Mouse (Mus musculus) large intestine, adult 2 months (tissue): ENCODE data around the gene Spryd4. TPM values are rescaled to one million over a fixed set of nuclear protein-coding genes. Genes with fewer than 3 reads are reported as not detected.
"Not testable (repeated sequence)": the region's sequence is repeated elsewhere in the genome, so short reads cannot be mapped to it uniquely, and the experiment has no call there.

Experiments
- DNase-seq: peaks from one replicate; pipeline ENCODE4 v3.0.0-alpha.2; 2012; ENCODE audit warnings: low read depth, low spot score
- WGBS: fragments of 180-500 bp; shearing (Covaris S2); methylation state at CpG from one replicate; pipeline ENCODE4 v1.1.7; 2018; 5-methylcytosine and 5-hydroxymethylcytosine counted together
- polyA plus RNA-seq: library from polyadenylated mRNA; depleted of rRNA; stranded (reverse); fragments of >200 nt; gene quantifications from 2 replicates; pipeline ENCODE4 v1.2.3, GENCODE M21; 2012

Spryd4 gene
- polyA plus RNA-seq, 1 experiment, result 20.9 TPM

DNA sequence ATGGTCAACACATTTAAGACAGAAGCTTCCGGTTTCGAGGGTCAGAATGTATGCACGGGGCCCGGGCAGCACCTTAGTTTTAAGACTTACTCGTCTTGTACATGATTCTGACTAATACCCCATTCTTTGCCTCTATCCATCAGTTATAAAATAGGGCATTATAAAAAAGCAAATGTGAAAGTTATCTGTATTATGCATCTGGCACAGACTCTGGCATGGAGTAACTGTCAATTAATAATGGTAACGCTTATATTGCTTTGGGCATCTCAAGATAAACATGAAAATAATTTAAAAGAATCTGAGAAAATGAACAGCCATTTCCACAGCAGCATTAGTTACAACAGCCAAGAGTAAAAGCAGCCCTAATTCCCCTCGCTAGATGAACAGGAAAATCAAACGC, 16.4 kb upstream of the Spryd4 start:
- 86% methylated on average over 8 of the region's 8 CpGs for WGBS
- DNase-seq, result no peak

DNA sequence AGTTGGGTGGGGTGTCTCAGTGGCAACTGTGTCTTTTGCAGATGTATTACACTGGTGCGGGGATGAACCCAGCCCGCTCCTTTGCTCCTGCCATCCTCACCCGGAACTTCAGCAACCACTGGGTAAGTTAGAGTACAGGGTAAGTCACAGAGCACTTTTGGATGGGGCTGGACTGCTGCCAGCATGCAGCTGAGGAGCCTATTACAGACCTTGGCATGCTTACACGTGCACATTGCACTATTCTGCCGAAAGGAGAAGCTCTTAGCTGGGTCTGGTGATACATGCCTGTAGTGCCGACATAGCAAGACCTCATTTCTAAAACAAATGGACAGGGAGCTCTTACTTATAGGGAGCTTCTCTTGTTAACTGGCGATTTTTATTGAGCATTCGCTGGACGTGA, 16.0 kb upstream of the Spryd4 start:
- WGBS, result 68% methylated on average over 9 of the region's 9 CpGs
- no peak for DNase-seq

DNA sequence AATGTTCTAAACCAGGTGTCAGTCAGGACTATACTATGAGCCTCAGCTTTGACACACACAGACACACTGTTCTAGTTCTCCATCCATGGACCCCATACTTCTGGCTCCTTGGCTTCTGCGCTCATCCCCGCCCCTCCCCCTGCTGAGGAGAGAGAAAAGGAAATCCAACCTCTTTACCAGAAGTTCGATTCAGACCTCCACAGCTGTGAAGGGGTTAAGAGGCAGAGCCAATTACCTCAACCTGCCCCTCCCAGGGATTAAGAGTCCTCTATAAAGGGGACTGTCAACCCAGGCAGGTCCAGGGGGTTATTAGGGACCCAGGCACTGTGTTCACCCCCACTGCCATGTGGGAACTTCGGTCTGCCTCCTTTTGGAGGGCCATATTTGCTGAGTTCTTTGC, 13.9 kb upstream of the Spryd4 start, which contains the start of gene Mip:
Gene Mip (plus strand): TSS at position 301 of the 400 bp plus-strand sequence.
- WGBS, result 57% methylated on average over 4 of the region's 4 CpGs
- DNase-seq, result no peak

DNA sequence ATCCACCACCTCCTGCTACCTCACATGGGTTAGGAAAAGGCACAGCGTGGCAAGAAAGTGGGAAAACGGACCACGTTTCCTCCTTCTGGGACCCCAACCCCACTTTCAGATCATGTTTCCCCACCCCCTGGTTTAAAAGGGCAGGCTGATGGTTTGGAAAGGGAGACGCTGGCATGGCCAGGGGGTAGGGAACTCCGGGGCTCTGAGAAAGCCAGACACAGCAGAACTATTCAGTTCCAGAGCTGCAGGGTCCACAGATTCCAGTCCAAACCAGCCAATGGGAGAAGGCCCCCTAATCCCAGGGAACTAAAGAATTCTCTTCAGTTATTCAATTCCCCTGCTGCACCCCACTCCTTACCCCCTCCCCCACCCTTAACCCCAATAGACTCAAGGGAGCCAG, 13.5 kb upstream of the Spryd4 start:
- no peak for DNase-seq
- 62% methylated on average over 5 of the region's 5 CpGs for WGBS

DNA sequence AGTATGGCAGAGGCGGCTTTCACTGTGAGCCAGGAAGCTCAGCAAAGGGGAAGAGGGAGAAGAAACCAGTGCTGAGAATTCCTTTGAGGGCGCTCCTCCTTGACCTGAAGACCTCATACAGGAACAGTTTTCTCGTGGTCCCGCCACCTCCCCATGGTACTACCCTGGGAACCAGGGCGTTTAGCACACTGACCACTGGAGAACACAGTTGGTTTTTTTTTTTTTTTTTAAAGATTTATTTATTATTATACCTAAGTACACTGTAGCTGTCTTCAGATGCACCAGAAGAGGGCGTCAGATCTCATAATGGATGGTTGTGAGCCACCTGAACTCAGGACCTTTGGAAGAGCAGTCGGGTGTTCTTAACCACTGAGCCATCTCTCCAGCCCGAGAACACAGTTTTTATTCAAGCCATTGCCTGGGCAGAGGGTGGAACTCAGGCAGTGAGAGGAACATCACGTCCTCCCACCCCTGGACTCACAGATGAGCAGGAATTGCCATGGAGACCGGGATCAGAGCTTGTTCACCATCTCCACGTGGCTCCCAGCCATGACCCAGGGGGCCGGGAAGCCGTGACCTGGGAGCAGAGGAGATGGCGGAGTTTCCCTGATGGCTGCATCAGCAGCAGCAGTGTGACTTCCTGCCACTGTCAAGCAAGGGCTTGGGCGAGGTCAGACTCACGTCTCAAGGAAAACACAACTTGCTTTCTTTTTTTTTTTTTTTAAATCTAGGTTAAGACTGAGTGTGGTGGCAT, 10.1 kb upstream of the Spryd4 start:
- WGBS, result 63% methylated on average over 16 of the region's 16 CpGs
- DNase-seq, result no peak

DNA sequence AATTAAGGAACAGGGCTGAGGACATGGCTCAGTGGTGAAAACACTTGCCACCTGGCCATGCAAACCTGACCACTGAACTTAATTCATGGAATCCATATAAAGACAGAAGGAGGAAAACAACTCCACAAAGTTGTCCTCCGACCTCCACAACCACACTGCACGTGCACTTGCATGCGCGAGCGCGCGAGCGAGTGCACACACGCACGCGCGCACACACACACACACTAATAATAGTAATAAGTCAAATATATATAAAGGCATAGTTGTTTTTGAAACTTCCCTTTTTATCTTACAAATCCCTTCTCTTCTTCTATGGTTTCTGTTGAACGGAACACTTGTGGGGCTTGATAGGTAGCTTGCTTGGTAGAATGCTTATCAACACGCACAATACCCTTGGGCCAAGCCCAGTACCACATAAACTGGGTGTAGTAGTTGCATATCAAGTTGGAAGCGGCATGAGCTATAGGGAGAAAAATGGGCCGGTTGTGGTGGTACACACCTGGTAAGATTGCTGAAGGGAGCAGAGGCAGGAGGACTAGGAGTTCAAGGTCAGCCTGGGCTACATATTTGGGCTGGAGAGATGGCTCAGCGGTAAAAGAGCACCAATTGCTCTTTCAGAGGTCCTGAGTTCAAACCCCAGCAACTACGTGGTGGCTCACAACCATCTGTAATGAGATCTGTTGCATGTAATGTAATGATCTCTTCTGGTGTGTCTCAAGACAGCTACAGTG, 6.9 kb upstream of the Spryd4 start:
- 90% methylated on average over 18 of the region's 18 CpGs for WGBS
- DNase-seq, result no peak

DNA sequence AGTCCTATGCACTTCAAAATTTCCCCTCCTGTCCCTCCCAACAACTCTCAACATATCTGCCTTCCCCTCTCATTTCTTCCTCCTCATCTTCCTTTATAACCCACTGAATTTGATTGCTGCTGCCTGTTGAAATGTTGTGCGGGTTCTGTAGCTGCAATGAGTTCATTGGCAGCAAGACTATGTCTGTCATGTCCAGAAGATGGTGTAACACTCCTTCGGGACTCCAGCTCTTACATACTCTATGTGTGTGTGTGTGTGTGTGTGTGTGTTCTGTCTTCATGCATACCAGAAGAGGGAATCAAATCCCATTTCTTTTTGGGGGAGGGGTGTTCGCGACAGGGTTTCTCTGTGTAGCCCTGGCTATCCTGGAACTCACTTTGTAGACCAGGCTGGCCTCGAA, 3.4 kb upstream of the Spryd4 start:
- 71% methylated on average over 5 of the region's 5 CpGs for WGBS

DNA sequence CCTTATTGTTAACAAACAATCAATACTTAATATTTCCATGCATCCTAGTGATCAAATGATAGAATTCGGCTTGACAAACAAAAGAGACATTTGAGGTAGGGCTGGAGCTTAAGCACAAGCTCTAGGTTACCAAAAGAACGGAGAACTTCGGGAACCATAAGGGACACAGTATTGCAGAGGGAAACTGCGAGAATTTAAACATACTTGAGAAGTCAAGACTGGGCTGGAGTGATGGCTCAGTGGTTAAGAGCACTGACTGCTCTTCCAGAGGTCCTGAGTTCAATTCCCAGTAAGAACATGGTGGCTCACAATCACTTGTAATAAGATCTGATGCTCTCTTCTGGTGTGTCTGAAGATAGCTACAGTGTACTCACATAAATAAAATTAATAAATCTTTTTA, 2.5 kb upstream of the Spryd4 start:
- 93% methylated on average over 4 of the region's 4 CpGs for WGBS
- DNase-seq, result not testable (repeated sequence)

More for the DNA sequence above, 3.4 kb upstream of the Spryd4 start:
- DNase-seq, result no peak

DNA sequence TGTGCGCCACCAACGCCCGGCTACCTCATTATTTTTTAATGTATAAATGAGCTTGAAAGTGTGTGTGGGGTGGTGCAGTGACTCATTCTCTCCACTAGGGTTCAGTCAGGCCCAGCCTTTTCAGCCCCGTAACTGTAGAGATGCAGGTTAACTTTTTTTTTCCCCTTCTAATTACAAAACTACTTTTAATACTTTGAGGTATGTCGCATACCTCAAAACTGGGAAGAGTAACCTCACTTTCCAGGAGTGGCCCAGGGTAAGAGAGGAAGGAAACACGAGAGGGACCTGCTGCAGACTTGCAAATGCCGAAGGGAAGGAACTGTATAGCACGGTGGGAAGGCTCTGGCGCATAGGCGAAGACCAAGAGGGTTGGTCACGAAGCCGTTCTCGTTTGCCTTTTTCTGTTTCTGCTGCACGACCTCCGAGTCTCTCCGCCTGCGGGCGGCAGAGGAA, 1.3 kb upstream of the Spryd4 start:
- DNase-seq, result peak; percentile 35

DNA sequence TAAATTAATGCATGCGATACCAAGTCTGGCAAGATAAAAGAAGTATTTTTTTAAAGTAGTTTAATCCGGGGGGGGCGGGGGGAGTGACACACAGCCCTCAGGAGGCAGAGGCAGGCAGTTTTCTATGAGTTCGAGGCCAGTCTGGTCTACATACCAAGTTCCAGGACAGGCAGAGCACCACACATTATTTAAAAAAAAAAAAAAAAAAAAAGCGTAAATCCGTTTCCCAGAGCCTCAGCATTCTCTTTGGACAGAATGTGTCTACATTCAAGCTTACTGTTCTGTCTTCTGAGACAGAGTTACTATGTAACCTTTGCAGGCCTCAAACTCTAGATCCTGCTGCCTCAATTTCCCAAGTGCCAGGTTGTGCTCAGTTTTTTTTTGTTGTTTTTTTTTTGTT, 541 bp upstream of the Spryd4 start:
- no peak for DNase-seq
- 41% methylated on average over 6 of the region's 6 CpGs for WGBS

More for the DNA sequence above, 1.3 kb upstream of the Spryd4 start:
- WGBS, result under 1% methylated on average over 18 of the region's 18 CpGs

DNA sequence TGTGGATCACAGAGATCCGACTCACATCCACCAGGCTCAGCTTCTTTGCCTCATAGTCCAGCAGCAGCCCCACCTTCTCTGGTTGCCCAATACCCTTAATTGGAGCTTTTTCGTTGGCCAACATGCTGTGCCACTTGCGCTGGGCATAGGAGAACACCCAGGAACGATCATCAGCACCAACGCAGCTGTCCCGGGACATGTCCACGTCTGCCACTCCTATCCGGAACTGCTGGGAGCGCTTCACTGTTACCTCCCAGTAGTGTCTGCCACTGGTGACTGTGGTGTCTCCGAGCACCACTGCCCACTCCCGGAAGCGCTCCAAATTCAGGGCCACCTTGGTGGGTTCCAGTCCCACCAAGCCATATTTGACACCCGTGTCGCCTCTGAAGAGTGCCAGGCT, 653 bp downstream of the Spryd4 start:
- DNase-seq, result peak; percentile 25
- 7% methylated on average over 14 of the region's 14 CpGs for WGBS

DNA sequence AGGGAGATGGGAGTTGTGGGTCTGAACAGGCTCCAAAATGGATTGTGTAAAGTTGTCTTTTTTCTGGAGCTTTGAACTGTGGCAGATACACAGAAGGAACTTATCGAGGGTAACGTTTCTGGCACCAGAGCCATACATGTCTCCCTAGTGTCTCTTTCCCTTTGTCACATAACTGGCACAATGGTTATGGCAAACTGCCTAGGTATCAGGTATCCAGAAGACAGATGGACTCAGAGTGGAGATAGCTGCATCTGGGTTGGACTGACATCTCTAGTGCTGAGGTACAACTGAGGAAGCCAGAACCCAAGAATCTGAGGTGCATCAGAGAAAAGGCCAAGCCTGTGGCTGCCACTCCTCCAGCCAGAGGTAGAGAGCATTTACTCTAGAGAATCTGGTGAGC, 1.5 kb downstream of the Spryd4 start:
- 89% methylated on average over 2 of the region's 2 CpGs for WGBS
- no peak for DNase-seq

DNA sequence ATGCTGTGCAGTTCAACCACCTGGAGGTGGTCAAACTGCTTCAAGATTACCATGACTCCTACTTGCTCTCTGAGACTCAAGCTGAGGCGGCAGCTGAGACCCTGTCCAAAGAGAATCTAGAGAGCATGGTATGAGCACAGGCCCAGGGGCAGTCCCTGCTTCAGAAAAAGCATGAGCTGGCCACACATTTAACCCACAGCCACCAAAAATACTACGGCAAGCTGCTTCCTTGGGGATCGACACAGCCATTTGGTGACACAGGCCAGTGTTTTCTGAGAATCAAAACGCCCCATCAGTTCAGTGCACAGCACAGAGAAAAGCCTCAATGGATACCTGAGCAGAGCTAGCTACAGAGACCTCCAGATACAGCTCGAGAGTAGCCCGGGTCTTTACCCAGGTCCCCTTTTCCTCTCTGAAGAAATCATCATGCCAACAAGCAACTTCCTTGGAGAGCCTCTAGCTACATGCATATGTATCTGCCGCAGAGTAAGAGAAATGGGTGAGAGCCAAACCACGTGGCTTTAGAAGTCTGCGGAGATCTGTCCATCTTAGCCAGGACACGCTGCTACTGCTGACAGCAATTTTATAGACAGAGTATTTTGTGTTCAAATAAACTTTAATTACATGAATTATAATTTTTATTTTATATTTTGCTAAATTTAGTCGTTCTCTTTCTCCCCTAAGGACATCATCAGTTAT, 2.1 kb downstream of the Spryd4 start:
- 94% methylated on average over 11 of the region's 11 CpGs for WGBS
- DNase-seq, result no peak

DNA sequence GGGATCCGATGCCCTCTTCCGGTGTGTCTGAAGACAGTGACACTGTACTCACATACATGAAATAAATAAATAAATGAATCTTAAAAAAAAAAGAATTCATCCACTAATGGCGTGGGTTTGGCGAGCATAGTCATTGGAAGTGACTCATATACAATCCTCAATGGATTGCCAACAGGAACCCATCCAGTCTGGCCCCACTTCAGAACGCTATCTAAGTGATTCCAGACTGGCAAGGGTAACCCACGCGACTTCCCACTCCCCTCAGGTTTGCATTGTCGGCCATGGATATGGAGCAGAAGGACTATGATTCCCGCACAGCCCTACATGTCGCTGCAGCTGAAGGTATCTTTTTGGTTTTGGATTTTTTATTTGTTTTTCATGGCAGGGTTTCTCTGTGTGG, 3.3 kb downstream of the Spryd4 start:
- WGBS, result 93% methylated on average over 10 of the region's 10 CpGs
- DNase-seq, result no peak

DNA sequence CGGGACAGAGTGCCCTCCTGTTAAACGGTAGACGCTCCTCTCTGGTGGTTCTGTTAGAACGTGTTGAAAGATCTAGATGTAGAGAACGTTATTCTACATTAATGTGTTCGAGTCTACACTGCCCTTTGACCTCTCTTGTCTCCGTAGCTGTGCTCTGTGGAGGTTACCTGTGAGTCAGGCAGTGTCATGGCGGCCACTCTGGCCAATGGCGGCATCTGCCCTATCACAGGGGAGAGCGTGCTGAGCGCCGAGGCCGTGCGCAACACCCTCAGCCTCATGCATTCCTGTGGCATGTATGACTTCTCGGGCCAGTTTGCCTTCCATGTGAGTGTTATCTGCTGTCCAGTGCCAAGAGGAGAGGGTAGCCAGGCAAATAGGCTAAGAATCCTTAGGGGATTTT, 6.7 kb downstream of the Spryd4 start:
- no peak for DNase-seq
- WGBS, result 68% methylated on average over 15 of the region's 15 CpGs

DNA sequence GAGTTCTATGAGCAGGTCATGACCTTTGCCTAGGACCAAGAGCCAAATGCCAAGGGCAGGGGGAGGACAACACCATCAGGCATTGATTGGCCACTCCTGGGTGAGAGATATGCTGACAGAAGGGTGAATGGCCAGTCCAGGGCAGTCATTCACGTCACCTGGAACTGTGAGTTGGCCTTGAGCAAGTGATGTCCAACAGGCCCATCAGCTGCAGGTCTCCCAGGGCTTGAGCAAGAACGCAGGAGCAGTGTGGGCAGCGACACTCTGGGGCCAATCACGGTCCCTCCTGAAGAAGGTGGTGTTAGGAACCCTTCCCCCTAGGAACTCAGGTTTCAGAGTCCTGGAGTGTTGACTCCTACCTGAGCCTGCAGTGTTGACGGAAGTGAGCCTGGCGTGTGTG, 9.8 kb downstream of the Spryd4 start:
- no peak for DNase-seq
- WGBS, result 91% methylated on average over 6 of the region's 6 CpGs

DNA sequence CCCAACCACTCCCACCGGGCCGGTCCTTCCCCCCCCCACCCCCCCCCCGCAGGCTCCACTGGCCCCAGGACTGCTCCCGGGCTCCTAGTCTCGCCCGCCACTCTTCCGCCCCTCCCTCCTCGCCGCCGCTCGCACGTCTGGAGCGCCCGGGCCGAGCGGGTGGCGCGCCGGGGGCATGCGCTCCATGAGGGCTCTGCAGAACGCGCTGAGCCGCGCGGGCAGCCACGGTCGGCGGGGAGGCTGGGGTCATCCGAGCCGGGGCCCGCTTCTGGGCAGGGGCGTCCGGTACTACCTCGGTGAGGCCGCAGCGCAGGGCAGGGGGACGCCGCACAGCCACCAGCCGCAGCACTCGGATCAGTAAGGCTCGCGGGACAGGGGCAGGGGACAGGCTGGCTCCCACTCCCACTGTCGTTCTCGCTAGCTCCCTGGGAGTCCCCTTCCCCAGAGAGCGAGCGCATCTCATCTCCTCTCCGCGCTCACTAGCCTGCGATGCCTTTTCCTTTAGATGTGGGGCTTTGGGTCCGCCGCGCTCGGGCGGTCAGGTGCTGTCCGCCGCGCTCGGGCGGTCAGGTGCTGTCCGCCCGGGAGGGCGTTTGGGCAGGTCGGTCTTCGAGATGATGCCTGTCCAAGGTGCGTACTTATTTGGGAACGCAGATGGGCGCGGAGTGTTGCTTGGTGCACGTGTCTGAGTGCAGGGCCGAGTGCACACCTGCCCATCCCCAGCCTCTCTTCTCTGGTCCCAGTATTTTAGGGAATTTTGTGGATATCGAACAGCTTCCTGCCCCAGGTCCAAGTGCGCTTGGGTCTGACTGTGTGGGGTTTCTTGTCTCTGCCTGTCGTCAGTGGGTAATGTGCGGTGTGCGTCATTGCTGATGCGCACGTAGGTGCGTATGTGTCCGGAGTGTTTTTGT, 16.8 kb downstream of the Spryd4 start:
- no peak for DNase-seq
- 2% methylated on average over 75 of the region's 79 CpGs for WGBS

DNA sequence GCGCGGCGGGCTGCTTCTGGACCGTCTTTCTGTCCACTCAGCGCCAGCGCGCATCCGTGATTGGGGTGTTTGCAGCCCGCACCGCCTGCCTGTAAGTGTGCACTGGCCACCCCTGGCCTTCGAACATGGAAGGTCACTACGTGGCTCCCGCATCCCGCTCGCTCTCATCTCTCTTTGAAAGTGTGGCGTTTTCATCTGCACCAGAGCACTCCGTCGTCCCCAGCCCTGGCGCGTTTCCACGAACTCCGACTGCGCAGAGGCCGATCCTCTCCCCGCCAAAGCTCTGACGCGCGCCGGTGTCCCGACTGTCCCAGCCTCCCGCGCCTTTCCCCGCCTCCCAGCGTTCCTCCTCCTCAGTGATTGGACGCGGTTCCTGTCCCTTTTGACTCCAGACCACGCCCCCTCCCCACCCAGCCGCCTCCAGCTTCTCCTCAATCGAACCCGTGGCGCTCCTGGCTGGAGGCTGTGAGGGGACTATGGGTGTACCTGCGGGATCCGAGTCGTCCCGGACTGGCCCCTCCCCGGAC, 17.5 kb downstream of the Spryd4 start, which contains the start of gene Gls2:
Gene Gls2 (plus strand): TSS at position 434 of the 527 bp plus-strand sequence.
- peak; percentile 78 for DNase-seq
- under 1% methylated on average over 46 of the region's 46 CpGs for WGBS

DNA sequence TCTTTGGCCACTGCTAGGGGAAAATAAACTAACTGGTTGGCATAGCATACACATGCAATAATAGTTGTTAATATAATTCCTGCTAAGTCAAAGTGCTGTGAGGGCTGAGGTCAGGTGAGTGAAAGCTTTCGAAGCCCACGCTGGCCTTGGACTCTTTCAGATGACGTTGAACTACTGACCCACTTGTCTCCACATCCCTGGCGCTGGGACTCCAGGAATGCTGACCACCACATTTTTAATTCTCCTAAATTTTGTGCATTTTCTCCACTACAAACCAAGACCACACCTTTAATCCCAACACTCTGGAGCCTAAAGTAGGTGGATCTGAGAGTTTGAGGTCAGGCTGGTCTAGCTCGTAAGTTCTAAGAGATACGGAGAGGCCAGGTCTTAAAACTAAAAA, 18.5 kb downstream of the Spryd4 start:
- no peak for DNase-seq
- 95% methylated on average over 6 of the region's 6 CpGs for WGBS
